Mouse (Mus musculus) C2C12 (cell line): ENCODE data around the gene Bptf.

Source experiments
- CEBPB ChIP-seq: IDR thresholded peaks from one replicate; pipeline ENCODE4 v1.6.1; 2011; ENCODE audit warnings: low read depth, mild to moderate bottlenecking, control low read depth, moderate library complexity
- CTCF ChIP-seq: IDR thresholded peaks from one replicate; pipeline ENCODE4 v1.5.1; 2011; ENCODE audit not compliant: control insufficient read depth, insufficient read depth, insufficient read length
- FOSL1 ChIP-seq: IDR thresholded peaks from one replicate; pipeline ENCODE4 v1.8.0; 2011; ENCODE audit warnings: mild to moderate bottlenecking, low read length; ENCODE audit not compliant: poor library complexity, insufficient read depth, severe bottlenecking
- MAX ChIP-seq: IDR thresholded peaks from one replicate; pipeline ENCODE4 v1.6.1; 2011; ENCODE audit warnings: mild to moderate bottlenecking, control low read depth
- MYOD1 ChIP-seq: IDR thresholded peaks from one replicate; pipeline ENCODE4 v1.6.1; 2011; ENCODE audit warnings: low read depth; ENCODE audit not compliant: control insufficient read depth, insufficient read length
- USF1 ChIP-seq: IDR thresholded peaks from one replicate; pipeline ENCODE4 v1.6.1; 2011; ENCODE audit warnings: low read depth, mild to moderate bottlenecking, control low read depth, moderate library complexity

DNA sequence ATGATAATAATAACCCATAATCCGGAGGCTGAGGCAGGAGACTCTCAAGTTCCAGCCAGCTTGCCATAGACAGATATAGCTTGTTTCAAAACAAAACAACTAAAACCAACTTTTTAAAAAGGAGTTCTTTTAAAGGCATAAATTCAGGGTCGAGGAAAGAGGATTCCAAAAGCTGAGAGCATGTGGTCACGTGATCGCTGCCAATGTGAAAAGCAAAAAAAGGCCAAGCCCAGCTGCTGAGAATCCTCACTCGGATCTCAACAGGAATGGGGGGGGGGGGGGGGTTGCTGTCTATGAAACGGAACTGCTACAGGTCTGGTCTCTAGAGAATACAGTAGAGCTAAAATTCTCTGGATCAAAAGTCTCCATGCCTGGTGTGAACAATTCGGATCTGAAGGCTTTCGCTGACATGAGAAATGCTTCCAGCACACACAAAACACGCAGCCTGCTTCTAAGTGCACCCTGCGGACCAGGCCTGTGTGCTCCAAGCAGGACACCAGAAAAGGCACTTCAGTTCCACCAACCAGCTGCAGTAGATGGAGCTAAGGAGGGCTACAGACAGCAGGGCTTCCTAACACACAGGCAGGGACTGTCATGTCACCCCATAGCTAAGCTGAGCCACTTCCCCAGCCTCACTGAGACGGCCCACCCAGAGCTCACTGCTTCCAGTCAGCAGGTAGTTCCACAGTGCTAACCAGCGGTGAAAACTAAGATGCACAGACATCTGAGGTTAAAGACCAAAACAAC lies 24.8 kb downstream of the Bptf start:
- TF ChIP-seq CTCF (no peak), CEBPB (no peak), MAX (no peak), MYOD1 (no peak), USF1 (no peak), FOSL1 (no peak)
